Mouse (Mus musculus) kidney, adult 8-10 months (tissue): Measurements from ENCODE around the gene Slc22a6.

ENCODE experiments used
- DNase-seq, 2 experiments: peaks; one replicate each; pipeline ENCODE4 v3.0.0; 2022

The Slc22a6 gene

GRCm38 (mm10) chr19:8617904-8618303 lies at the start of gene Slc22a6:
Gene Slc22a6 (plus strand): TSS chr19:8618039.
- DNase-seq = peak; percentile 59 to 76

DNA sequence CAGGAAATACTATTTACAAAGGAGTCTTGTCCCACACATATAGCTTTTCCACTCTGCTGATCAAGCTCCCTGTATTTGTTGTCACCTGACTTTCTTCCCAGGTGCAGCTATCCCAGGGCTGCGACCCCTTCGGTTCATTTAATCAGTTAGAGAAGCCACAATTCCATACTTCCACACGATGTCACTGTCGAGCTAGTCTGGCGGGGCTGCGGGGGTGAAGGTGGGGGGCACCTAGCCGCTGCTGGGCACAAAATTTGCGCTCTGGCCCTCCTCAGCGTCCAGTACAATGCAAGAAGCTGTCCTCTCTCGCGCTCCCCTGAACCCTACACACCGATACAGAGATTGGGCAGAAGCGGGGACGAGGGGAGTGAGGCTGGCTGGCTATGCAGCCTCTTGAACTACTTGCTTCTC lies 48.4 kb upstream of the Slc22a6 start:
- DNase-seq = no peak

GRCm38 (mm10) chr19:8570341-8571040 lies 47.3 kb upstream of the Slc22a6 start:
- peak; percentile 72 to 78 for DNase-seq

GRCm38 (mm10) chr19:8571746-8572145 lies 46.1 kb upstream of the Slc22a6 start:
- DNase-seq = peak; percentile 57 to 61

DNA sequence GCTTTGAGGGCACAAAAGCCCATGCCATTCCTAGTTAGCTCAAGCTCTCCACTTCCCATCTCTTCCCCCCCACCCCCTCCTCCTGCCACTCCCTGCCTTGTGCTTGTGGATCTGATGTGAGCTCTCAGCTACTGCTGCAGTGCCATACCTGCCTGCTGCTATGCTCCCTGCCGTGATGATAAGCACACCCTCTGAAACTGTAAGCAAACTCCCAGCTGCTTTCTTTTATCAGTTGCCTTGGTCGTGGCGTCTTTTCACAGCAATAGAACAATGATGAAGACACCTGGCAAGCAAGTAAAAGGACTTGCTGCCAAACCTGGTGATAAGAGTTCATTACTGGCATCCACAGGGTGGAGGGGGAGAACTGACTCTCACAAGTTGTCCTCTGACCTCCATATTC lies 45.4 kb upstream of the Slc22a6 start:
- DNase-seq = no peak

DNA sequence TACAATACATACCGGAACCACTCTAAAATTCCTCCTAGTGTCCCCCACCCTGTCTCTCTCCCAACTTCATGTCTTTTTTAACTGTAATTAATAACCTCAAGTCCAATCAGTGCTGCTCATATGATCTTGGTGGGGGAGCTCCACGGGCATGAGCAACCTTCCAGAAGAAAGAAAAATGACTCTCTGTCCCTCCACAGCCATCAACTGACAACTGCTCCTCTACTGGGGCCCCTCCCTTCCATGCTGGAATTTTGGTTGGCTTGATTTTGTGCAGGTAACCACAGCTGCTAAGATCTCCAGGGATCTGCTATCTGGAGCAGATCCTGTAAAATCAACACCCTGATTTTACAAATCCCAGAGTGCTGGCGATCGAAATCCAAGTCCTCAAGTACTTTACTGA lies 40.4 kb upstream of the Slc22a6 start:
- no peak for DNase-seq

DNA sequence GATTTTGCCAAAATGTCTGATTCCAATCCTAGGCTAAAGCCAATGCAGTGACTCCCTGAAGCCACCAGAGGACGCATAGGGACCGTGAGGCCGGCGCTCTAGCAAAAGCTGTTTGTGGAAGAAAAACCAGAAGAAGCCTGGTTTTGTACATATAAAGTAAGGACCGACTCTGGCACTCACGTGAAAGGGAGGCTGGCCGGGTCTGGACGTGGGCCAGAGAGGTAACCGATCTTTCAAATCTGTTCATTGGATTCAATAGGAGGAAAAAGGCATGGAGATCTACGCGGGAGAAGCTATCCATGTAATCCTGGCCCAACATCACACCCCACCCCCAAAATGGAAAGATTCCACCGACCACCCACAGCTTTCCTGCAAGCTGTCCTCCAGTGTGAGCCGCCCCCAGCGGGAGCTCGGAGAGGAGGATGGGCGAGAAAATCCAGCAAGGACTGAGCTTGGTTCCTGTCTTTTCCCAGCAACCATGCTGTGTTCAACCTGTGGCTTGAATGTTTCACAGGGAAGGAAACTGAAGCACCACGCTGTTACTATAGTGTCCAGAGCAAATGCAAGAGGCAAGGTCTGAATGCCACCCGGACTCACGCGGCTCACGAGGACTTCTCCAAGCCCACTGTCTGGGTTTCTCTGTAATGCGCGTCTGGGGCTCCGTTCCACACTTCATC lies 39.4 kb upstream of the Slc22a6 start:
- DNase-seq = peak in 1 of 2 experiments; percentile 59

DNA sequence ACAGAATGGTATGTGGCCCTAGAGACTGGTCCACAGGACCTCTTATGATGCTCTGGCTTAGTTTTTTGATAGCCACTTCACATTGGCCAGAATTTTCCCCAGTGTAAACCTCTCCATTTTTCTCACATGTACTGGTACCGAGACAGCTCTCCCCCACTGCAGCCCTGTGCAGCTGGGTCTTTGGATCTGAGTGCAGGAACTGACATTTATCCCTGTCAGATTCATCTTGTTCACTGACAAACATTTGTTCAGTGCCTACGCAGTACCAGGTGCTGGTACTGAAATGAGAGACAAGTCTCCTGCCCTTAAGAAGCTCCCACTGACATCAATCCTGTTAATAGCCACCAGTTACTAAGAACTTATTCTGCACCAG lies 38.9 kb upstream of the Slc22a6 start:
- DNase-seq = no peak

DNA sequence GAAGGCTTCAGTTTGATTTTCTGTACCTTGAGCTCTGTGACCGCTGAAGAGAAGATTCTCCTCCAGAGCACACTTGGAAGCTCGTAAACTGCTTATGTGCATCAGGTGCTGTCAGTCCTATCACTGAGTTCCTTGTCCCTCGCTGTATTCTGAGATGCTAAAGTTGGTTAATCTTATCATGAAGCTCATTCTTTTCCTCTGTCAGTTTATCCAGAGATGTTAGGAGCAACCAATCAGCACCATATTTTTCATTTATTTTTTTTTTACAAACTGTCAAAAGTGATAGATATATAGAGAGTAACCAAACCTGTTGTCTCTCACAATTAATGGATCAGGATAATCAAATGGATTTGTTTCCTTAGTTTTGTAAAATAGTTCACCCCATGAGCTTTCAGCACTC lies 32.5 kb upstream of the Slc22a6 start:
- no peak for DNase-seq

GRCm38 (mm10) chr19:8585899-8586298 lies 31.9 kb upstream of the Slc22a6 start:
- DNase-seq = no peak

- DNase-seq = no peak
Observed at GRCm38 (mm10) chr19:8586350-8586749, 31.5 kb upstream of the Slc22a6 start.

DNA sequence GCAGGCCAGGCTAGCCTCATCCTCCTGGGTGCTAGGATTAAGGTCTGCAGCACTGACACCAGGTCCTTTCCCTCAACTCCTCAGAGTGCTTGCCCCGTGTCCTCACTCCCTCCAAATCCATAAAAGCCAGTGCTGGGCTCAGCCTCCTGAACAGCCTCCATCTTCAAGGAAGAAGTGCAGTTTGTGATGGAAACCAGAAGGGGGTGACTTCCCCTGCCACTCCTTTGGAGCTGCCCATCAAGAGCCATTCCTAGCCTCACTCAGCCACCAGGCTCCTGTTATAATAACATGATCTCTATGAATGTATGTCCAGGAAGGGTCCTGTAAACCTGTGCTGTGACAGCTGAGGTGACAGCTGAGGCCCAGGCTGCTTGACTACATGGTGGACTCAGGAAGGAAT lies 30.5 kb upstream of the Slc22a6 start:
- no peak for DNase-seq

GRCm38 (mm10) chr19:8590954-8591353 lies 26.9 kb upstream of the Slc22a6 start, which contains the start of gene Slc22a8:
Gene Slc22a8 (plus strand): TSS chr19:8591254.
- DNase-seq = no peak

- DNase-seq = no peak
Observed at GRCm38 (mm10) chr19:8592155-8592554, 25.7 kb upstream of the Slc22a6 start.

DNA sequence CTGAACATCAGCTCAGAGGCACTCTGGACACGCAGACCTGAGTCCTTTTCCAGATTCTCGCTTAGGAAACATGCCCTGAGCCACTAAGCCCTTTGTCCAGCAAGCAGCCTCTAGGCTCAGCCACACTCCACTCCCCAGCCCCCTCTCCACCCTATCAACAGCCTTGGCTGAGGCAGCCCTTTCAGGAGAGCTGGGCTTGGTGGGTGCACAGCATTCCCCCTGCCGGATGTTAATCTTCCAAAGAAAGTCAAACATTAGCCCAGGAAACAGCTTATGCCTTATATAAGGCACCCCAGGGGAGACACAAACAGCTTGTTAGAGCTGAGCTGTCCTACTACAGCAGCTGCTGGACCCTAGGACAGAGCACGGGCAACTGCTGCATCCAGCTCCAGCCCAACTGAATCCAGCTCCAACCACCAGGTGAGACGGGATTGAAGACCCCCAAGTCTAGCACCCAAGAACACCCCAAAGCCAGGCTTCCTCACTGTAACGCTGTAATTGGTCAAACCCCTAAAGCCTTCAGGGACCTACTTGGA lies 24.9 kb upstream of the Slc22a6 start:
- peak; percentile 73 to 82 for DNase-seq

DNA sequence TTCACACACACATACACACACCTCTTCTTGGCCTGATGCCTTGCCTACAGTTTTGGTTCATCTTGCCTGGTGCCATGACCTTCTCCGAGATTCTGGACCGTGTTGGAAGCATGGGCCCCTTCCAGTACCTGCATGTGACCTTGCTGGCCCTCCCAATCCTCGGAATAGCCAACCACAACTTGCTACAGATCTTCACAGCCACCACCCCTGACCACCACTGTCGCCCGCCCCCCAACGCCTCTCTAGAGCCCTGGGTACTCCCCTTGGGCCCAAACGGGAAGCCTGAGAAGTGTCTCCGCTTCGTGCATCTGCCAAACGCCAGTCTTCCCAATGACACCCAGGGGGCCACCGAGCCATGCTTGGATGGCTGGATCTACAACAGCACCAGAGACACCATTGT lies 24.0 kb upstream of the Slc22a6 start:
- peak in 1 of 2 experiments; percentile 52 for DNase-seq

DNA sequence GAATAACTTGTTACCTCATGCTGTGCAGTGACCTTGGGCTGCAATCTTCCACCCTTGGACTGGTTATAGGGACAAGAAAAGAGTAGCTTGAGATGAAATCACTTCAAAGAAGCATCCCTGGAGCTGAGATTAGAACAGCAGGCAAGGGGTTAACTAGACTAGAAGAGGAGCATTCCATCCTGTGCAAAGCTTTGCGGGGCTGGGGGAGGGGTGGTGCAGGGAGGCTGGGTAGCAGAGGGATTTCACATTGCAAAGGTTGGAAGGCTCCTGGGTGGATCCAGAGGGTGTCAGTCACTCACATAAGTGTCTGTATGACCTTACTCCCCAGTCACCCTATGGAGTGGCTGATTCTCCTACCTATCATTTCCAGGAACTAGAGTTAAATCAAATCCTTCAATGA lies 23.3 kb upstream of the Slc22a6 start:
- no peak for DNase-seq

DNA sequence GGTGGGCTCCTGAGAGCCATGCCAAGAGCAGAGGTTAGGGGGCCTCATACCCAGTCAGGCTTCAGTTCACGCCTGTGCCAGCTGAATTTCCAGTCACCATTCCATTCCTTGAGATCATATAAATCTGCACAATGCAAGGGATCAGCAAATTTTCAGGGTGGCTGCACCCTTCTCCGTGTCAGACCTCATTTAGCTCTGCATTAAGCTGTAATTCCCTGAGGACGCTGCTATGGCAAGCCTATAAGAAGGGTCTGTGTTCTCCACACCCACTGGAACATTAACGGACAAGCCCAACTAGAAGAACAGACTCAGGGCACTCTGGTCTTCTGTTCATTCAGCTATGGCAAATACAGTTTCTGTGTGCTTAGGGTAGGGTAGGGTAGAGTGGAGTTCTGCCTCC lies 20.6 kb upstream of the Slc22a6 start:
- no peak for DNase-seq

DNA sequence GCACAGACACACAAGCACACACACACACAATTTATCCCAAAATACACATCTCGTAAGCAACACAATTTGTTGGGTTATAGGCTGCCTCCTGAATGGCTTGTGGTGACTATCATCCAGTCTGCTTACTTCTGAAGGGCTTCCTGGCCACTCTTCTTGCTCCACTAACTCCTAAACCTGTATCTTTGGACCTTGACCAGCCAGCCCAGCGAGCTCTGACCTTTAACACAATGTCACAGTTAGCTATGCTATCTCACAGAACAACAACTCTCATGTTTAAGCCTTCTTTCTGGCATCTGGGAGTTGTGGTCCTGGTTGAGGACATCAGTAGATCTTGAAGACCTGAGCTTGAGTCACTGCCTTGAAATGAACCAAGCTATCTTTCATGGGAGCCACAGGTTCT lies 18.6 kb upstream of the Slc22a6 start:
- DNase-seq = peak; percentile 73 to 76

DNA sequence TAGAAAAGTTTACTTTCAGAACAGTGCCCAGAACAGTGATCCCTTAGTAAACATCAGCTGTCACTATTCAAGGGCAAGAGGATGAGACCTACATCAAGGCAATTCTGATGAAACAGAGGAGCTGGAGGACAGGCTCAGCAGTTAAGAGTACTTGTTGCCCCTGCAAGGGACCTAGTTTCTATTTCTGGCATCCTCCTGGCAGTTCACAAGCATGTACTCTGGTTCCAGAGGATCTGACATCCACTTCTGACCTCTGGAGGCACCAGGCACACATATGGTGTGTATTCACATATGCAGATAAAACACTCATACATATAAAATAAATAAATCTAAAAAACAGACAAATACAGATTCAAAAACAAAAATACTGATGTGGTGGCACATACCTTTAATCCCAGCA lies 15.9 kb upstream of the Slc22a6 start:
- no peak for DNase-seq

- no peak for DNase-seq
Observed at GRCm38 (mm10) chr19:8602914-8603313, 14.9 kb upstream of the Slc22a6 start.

GRCm38 (mm10) chr19:8604536-8605240 lies 13.2 kb upstream of the Slc22a6 start:
- DNase-seq = no peak

DNA sequence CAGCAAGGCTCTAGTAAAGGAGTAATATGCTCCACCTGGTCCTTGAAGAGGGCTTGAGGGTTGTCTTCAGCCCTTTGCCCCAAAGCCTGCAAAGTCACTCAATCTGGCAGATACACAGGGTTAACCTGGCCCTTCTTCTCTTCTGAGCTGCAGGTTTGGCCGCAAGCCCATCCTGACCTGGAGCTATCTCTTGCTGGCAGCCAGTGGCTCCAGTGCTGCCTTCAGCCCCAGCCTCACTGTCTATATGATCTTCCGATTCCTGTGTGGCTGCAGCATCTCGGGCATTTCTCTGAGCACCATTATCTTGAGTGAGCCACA lies 12.6 kb upstream of the Slc22a6 start:
- peak; percentile 87 to 91 for DNase-seq
